Mouse (Mus musculus) E14TG2a.4 (cell line): ENCODE data around the gene Ifnl2.

Source experiments
- CTCF ChIP-seq: conservative IDR thresholded peaks from 2 replicates; pipeline ENCODE4 v1.5.1; 2014; ENCODE audit warnings: low read length
- NANOG ChIP-seq: IDR thresholded peaks from 2 replicates; pipeline ENCODE4 v1.6.1; 2014; ENCODE audit warnings: borderline replicate concordance, low read length, mixed read lengths
- POU5F1 ChIP-seq: IDR thresholded peaks from 2 replicates; pipeline ENCODE4 v1.6.1; 2014; ENCODE audit warnings: low read length, borderline replicate concordance

DNA sequence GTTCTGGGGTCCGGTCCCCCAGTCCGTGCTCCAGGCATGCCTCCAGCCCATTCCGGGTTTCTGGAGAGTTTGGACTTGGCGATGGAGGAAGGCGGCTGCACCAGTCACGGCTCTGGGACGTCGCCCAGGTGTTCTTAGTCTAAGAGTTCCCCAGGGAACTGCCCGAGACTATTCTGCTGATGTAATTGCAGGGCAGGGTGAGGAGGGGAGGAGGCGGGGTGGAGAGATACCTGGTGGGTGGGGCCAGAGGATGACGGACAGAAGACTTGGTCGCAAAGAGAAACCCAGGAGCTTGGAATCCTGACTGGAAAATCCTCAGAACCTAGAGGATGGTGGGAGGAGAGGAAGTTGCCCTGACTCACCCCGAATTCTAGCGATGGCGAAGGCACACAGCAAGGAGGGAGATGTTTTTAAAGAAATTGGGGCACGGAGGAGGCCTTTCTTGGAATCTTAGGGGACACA, 22.2 kb downstream of the Ifnl2 start:
- no peak for TF ChIP-seq CTCF
- TF ChIP-seq NANOG = no peak
- no peak for TF ChIP-seq POU5F1
